Mouse (Mus musculus) thymus, postnatal 0 days (tissue): Measurements from ENCODE around the gene Rab4a. TPM values are rescaled to one million over a fixed set of nuclear protein-coding genes. Genes with fewer than 3 reads are reported as not detected.

Experiments
- DNase-seq: peaks from one replicate; pipeline ENCODE4 v3.0.0-alpha.2; 2015; ENCODE audit warnings: low spot score
- polyA plus RNA-seq: library from polyadenylated mRNA; unstranded; fragments of >200 nt; fragmentation: Nextera tagmentation; extraction: Ambion mirVana; gene quantifications from 2 replicates; pipeline ENCODE4 v1.2.1, GENCODE M21; 2015

Gene Rab4a
- polyA plus RNA-seq, 1 experiment from 2014 or later: 23.4 TPM

DNA sequence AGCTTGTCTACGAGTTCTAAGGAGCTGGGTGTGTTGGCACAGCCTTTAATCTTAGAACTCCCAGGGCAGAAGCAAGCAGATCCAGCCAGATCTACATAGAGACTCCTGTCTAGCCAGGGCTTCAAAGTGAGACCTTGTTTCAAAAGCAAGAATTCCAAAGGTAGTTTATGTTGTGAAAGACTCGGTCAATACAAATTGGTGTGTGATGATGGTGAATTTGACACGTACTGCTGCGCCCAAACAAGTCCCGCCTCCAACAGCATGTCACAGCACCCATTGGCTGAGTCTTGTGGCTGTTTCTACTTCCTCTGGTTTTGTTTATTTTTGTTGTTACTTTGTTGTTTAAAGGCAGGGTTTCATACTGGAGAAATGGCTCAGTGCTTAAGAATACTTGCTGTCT lies 6.4 kb downstream of the Rab4a start:
- no peak for DNase-seq

DNA sequence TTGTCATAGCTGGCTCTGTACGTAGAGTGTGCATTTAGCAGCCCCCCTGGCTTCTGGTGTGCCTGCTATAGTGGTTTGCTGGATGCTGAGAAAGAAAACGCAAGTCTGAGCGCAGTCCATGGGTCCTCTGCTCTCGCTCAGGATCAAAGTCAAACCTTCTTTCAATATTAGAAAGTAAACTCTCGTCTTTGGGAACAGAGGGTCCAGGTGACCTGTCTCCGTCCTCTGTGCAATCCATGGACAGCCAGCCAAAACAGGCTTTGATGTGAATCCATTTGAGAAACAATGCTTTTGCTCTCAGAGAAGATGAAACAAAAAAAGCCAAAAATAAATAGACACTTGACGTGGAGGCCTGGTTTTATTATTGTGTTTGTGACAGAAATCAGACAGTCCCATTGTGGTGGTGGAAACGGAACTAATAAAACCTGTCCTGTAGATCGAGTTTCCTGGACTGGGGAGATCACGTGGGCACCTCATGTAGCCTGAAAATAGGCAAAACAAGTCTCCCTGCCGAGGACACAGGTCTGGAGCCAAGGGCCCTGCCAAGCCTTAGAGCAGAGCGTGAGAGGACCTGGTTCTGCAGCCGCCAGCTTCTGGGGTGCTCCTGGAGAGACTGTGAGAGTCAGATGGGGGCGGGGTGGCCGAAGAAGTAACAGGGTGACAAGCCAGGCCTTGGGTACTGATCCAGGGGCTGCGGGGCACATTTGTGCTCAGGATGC lies 7.5 kb downstream of the Rab4a start:
- no peak for DNase-seq

DNA sequence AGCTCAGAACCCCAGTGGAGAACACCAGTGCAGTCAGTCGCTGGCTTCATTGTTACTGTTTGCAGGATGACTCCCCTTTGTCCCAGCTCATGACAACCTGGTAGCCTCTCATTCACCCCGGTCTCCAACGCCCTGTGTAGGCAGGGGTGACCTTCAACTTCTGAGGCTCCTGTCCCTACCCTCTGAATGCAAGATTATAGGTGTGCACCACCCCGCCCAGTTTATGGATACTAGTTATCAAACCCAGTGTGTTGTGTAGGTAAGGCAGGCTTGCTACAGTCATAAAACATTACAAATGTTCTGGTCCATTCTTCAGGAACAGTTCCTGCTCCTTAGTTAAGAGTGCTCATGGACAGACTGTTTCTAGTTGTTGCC lies 8.1 kb downstream of the Rab4a start:
- DNase-seq: no peak

DNA sequence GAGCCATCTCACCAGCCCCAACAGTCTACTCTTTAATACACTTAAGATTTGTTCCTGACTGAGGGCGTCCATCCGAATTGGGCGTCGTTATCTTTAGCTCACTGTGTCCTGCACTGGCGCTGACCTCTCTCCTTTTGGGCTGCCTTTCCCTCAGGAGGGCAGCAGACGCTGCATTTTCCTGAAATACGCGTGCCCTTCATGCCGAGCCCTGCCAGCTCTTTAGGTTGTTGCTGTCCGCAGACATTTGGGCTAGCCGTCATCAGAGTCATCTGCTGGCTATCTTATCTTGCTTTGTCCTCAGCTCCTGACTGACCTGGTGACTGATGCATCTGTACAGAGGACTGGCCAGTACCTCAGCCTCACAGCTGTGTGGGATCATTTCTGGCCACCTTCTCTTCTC lies 9.5 kb downstream of the Rab4a start:
- DNase-seq: no peak

DNA sequence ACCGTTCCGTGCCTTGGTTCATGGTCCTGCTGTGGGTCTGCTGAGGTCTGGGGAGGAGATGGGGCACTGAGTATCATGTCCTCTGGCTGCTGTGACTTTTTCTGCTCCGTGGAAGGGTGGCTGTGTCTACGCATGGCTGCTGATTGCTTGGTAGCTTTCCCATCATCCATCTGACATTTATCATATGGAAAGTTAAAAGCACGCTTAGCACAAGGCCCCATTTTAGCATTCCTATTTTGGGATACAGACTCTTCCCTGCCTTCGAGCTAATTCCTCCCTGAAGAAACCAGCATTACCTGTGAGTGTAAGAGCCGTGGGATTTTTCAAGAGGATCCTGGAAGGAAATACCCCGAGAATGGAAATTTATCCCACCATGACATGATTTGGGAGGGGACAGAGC lies 11.2 kb downstream of the Rab4a start:
- DNase-seq: no peak

DNA sequence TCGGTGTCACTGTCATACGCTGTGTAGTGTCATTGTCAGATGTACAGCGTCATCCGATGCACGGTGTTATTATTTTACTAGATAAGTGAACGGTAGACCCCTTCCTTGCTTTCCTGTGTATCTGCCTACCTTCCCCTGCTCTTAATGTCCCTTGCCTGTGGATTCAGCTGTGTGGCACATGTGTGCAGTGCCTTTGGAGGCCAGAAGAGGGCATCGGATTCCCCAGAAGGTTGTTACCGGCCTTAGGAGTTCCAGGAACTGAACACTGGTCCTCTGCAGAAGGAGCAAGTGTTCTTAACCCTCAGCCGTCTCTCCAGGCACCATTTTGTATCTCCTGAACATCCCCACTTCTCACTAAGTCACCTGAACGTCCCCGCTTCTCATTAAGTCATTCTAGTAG lies 12.0 kb downstream of the Rab4a start:
- DNase-seq: no peak

DNA sequence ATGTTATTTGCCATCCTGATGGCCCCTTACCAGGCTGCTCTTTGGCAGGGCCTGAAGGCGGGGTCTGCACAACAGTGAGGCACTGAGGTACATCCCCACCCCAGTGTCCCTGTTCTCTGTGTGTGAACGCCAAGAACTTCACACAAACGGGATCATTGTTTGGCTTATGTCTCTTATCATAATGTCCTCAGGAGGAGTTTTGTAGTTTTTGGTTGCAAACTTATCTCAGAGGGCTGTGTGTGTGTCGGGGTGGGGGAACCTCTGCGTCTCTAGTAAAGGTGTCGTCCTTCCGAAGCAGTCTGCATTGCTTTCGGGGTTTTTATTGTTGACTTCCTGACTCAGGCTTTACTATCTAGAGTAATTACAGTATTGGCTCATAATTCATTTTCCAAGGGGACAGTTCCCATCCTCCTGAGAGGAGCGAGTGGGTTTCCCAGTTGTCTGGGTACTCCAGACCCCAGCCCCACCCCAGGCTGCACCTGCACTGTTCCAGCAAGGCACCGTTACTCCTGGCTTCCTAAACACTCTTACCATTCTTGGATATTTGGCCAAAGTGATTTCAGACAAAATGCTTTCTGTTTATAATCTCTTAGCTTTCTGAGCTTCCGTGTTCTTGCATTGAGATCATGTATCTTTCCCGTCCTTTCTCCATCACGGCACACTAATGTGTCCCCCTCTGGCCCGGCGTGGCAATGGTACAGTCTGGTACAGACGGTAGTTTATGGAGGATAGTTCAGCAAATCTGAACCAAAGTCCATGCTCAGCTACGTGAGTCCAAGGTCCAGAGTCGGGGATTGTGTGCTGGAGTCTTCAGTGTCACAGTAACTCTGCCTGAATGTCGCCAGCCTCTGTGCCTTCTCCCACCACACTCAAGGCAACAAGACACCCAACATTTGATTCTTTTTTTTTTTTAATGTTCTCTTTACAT lies 14.2 kb downstream of the Rab4a start:
- DNase-seq: no peak

DNA sequence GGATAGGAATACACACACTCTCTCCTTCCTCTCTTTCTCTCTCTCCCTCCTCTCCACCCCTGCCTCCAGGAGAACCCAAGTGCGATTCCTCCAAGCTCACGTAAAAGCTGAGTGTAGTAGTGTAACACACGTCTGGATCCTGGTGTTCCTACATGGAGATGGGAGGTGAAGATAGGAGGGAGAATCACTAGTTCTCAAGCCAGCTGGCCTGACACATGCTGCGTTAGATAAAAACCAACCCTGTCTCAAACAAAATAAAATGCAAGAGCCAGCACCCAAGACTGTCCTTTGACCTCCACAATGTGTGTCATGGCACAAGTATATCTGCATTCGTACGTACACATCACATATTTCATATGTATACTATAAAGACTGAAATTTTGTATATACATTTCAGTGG lies 15.0 kb downstream of the Rab4a start:
- no peak for DNase-seq

DNA sequence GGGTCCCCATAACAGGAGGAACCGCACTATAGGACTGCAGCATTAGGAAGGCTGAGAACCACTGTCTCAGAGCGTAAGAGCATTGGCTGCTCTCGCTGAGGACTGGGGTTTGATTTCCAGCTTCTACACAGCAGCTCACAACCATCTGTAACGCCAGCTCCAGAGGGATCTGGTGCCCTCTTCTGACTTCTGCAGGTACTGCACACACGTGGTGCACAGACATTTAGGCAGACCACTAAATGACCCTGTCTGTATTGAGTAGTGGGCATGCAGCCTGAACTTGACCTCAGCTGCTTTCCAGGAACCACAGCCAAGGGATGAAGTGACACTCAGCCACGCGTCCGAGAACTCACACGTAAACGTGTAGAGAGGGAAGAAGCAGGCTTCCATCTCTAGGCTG lies 17.3 kb downstream of the Rab4a start:
- no peak for DNase-seq

DNA sequence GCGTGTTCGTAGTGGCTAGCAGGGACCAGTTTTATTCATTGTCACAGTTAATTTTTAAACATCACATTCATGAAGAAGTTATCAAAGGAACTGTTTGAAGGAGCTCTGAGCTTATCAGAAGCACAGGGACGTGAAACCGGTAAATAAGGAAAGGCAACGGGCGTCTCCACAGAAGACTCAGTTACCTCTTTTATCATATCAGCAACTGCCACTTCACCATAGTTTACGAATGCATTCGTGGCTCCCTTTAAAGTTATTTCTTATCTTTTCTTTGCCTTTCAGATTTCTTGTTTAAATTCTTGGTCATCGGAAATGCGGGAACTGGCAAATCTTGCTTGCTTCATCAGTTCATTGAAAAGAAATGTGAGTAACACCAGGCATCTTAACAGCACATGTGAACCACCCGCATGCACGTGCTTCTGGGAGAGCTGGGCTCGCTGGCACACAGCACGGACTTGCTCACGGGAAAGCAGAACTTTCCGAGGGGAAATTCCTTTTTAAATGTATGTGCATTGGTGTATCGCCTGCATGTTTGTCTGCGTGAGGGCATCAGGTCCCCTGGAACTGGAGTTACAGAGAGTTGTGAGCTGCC lies 17.8 kb downstream of the Rab4a start:
- no peak for DNase-seq

DNA sequence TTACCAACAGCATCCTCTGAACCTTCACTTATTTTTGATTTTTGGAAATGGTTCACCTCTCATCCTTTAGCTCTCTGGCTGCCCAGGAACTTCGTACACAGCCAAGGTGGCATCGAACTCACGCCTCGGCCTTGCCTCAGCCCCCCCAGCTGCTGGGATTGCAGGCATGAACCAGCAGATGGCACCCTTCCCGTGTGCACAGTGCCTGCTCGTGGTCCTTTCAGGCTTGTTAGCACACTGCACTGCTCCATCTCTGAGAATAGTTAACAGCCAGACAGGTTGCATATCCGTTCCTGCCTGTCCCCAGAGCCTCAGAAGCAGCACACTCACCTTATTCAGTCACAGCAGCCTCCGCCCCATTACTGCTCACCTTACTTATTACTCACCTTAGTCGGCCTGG lies 20.2 kb downstream of the Rab4a start:
- no peak for DNase-seq

DNA sequence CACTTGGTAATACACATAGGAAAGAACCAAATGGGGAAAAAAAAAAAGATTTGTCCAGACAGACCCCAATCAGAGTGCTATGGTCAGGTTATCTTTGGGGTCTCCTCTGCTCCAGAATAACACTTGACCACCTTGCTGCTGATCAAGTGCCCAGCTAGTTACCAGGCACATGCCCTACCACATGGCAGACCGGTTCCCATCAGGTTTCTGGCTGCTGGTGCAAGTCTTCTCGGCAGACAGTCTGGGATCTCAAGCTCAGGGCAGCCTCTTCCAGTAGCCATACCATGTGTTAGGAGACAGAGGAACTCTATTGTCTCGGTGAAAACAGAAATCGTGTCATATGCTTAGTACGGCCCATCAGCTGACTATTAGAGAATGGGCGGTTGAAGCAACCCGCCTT lies 21.0 kb downstream of the Rab4a start:
- no peak for DNase-seq

DNA sequence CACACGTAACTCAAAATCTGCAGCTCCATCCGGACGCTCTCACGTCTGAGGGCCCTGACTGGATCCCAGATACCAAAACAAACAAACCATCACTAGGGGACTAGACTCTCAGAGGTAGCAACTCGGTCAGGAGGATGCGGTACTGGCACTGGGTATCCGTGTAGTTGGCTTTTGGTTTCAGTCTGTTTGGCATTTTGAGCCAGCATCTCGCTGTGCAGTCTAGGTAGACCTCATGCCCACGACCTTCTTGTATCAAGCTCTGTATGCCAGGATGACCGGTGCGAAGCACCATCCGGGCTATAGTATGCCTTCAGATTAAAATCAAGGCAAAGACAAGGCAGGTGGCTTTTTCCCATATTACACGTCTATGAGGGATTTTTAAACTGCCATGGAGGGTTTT lies 21.7 kb downstream of the Rab4a start:
- DNase-seq: no peak

DNA sequence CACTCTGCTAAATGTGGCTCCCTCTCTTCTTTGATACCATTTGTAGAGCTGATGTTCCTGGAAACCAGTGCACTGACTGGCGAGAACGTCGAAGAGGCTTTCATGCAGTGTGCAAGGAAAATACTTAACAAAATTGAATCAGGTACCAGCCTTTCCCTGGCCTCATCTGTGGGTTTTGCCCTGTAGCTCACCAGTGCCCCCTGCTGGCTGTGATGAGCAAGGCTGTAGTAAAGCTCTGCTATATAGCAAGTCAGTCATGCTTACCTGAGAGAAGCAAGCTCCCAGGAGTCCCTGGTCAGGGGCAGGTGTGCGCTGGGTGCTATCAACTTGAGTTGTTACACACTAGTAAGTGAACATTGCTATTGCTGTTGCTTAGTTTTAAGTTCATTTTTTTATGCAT lies 27.0 kb downstream of the Rab4a start:
- peak; percentile 43 for DNase-seq

DNA sequence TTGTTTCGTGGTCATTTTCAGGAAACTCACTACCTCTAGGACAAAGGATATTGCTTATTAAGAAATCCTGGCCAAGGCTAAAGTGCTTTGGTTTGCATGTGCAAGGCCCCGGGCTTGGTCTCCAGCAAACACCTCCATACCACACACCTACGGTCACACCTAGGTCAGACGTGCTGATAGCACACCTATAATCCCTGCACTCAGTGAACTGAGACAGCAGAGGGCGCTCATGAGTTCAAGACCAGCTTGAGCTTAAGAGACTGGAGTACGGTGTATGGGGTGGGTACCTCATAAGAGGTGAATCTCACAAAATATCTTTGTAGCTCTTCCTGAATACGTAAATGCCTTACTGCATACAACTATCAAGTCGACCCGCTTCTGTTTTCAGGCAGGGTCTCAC lies 29.7 kb downstream of the Rab4a start:
- DNase-seq: peak; percentile 63

DNA sequence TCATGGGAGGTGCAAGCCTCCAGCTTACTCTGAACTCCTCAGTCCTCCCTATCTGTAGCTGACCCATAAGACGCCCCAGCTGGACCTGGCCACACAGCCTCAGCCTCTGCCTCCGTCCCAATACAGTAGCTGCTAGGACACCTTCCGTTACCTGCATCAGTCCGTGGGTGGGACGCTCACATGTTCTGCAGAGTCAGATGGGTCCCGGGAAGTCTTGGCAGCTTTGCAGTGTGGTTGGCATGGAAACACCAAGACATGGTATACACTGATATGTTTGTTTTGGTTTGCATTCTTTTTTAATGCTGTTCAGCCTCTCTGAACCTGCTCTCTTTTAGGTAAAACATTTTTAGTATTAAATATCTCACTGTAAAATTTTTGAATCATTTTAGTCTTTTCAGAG lies 30.6 kb downstream of the Rab4a start:
- no peak for DNase-seq

DNA sequence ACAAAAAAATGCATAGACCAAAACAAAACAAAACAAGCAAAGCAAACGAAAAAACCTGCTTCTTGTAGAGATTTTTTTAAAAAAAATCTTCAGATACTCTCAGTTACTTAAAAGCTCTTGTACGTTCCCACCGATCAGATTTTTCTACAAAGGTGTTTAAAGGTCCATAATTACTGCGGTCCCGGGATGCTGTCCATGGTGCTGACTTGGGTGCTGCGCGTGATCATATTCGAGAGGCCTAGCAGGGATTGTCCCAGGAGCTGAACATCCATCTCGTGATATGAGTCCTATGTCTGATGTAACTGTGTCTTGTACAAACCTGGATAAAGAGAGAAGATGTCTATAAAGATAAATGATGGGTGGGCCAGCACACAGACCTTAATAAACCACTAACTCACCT lies 32.7 kb downstream of the Rab4a start:
- DNase-seq: peak; percentile 17

DNA sequence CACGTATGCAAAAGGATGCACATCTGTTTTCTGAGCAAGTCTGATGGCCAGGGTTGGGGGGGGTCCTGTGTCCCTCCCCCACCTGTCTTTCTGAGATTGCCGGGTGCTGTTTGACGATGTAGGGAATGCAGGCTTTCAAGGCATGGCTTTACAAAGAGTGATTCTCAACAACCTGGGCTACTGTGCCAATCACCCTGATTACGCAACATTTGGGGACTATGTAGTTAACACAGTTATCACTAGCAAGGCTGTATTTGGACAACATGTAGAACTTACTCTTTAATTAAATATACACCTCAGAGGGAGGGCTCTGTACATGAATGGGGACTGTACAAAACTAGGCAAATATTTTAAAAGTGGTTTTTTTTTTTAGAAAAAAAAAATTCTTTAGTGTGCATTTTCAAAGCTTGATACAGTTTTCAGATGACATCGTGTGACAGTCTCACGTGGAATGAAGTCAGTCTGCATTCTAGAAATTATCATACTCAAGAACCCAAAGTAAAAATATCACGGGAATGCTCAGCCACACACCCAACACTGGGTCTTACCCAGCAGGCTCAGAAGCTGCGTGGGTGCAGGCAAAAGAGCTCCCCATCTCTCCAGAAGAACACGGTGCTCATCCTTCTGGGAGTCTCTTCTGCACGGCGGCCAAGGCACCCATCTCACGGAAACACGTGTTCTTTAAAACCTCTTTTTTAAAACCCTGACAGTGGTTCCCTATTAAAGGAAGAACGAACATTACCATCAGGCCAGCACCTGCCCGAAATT lies 35.0 kb downstream of the Rab4a start:
- no peak for DNase-seq

DNA sequence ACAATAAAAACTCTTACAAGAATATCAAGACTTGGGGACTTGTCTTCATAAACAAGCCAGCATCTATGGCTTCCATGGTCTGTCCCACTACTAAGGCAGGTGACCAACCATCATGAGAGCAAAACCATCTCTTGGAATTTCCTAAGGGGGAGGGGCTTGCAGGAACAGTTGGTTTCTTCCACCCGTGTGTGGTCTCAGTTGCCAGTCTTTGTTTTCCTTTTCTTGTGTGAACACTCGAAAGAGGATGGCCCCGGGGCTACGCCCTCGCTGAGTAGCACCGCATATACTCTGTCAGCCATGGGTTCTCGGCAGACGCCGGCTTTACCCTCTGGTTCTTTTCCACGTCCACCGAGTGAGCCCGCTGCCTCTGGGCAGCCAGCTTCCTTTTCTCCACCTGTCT lies 36.3 kb downstream of the Rab4a start:
- no peak for DNase-seq

DNA sequence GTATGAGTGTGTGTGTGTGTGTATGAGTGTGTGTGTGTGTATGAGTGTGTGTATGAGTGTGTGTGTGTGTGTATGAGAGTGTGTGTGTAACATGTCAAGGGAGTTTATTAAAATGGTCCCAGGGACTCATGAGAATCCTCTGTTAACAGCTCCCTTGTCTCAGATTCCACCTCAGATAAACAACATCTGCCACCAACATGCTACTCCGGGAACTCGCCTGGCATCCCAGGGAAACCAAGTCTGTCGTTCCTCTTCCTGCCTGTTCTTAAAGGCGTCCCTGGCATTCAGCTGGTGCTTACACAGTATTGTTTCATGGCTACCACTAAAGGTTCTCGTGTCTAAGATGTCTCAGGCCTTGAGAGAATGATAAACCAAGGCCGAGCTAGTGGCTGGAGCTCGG lies 38.6 kb downstream of the Rab4a start:
- DNase-seq: no peak

DNA sequence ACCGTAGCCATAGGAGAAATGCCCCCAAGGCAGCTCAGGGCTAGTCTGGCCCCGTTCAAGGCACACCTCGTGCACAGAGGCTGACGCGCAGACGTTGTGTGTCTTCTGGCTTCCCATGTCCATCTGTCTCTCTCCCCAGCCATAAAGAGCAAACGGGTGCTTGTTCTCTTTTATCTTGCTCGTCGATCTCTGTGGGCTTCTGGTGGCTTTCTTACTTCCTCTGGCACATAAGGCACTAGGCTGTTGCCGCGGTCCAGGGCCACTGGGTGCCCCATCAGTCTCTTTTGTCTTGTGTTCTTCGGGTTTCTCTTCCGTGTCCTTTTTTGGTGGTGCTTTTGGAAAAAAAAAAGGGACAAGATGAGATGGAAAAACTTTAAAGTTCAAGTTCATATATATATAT lies 39.3 kb downstream of the Rab4a start:
- peak; percentile 18 for DNase-seq

DNA sequence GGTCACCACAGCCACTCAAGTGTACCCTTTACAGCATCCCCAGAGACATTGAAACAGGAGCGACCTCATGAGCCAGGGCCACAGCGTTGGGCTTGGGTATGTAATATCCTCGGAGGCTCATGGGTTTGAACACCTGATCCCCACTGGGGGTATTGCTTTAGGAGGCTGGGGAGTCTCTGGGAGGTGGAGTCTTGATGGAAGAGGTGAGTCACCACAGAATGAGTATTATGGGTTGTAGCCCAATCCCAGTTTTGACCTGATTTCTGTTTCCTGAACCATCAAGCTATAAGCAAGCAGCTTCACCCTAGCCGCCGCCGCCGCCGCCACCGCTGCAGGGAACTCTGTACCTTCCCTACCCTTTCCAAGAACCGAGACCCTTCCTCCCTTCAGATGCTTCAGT lies 40.2 kb downstream of the Rab4a start:
- DNase-seq: no peak
